Mouse (Mus musculus) kidney, postnatal 0 days (tissue): ENCODE measurements around the gene Tet3. TPM values are rescaled to one million over a fixed set of nuclear protein-coding genes. Genes with fewer than 3 reads are reported as not detected.
A peak's percentile ranks its signal among the peaks of the same experiment; 100 is the strongest.

ENCODE experiments used
- ATAC-seq: fragments of 200-750 bp; cut with Nextera tagmentation; replicated peaks from 2 replicates; pipeline ENCODE4 v1.8.0; 2017; ENCODE audit warnings: low read depth, moderate number of reproducible peaks, moderate TSS enrichment, moderate library complexity; ENCODE audit not compliant: low FRiP score
- DNase-seq: peaks from one replicate; pipeline ENCODE4 v3.0.0-alpha.2; 2016; ENCODE audit warnings: low spot score
- H3K27ac ChIP-seq: fragments of 300-500 bp; sonication (generic); 2 replicates; pipeline ENCODE4 v1.5.1; 2014; ENCODE audit warnings: mild to moderate bottlenecking
- H3K27me3 ChIP-seq: fragments of 300-500 bp; sonication (generic); 2 replicates; pipeline ENCODE4 v1.6.1; 2014; ENCODE audit warnings: low read length, mixed read lengths; ENCODE audit not compliant: insufficient read depth
- H3K36me3 ChIP-seq: fragments of 300-500 bp; sonication (generic); 2 replicates; pipeline ENCODE4 v1.6.1; 2014; ENCODE audit warnings: low read length, mixed read lengths; ENCODE audit not compliant: insufficient read depth
- H3K4me1 ChIP-seq: fragments of 300-500 bp; sonication (generic); replicated peaks from 2 replicates; pipeline ENCODE4 v1.6.1; 2014; ENCODE audit warnings: antibody characterized with exemption, low read length, mixed read lengths; ENCODE audit not compliant: insufficient read depth
- H3K4me2 ChIP-seq: fragments of 300-500 bp; sonication (generic); 2 replicates; pipeline ENCODE4 v1.6.1; 2014; ENCODE audit warnings: mild to moderate bottlenecking, low read length, moderate library complexity, mixed read lengths
- H3K4me3 ChIP-seq: fragments of 300-500 bp; sonication (generic); replicated peaks from 2 replicates; pipeline ENCODE4 v1.5.1; 2014; ENCODE audit warnings: low read depth, low read length
- H3K9ac ChIP-seq: fragments of 300-500 bp; sonication (generic); 2 replicates; pipeline ENCODE4 v1.6.1; 2014; ENCODE audit warnings: low read depth, low read length
- H3K9me3 ChIP-seq: fragments of 300-500 bp; sonication (generic); replicated peaks from 2 replicates; pipeline ENCODE4 v1.6.1; 2016; ENCODE audit warnings: low read length, inconsistent platforms, mixed read lengths
- CTCF ChIP-seq: IDR thresholded peaks from 2 replicates; pipeline ENCODE4 v1.5.1; 2016; ENCODE audit warnings: antibody characterized with exemption, low read depth, mild to moderate bottlenecking, moderate library complexity
- WGBS: fragments of 180-500 bp; shearing (Covaris S2); extraction: QIAGEN DNeasy Blood & Tissue Kit; methylation state at CpG from one replicate; pipeline ENCODE4 v1.1.7; 2014; 5-methylcytosine and 5-hydroxymethylcytosine counted together
- polyA plus RNA-seq: library from polyadenylated mRNA; unstranded; fragments of >200 nt; fragmentation: Nextera tagmentation; extraction: Ambion mirVana; gene quantifications from 2 replicates; pipeline ENCODE4 v1.2.1, GENCODE M21; 2015

Gene Tet3
- polyA plus RNA-seq, 1 experiment from 2014 or later = 32.3 TPM

DNA sequence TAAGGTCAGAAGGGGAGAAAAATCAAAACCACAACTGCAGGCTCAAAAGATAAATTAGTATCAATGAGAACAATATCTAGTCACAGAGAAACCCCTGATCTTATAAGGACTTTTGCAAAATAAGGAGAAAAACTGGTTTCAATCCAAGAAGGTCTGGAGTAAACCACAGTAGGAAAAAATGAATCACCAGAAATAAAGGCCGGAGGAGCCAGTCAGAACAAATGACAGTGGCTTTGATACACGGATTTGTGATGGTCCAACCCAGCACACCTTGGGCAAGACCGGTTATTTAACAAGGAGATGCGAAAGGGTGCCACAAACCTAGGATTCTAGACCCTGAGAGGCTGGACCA lies 34.9 kb downstream of the Tet3 start:
- H3K9me3 ChIP-seq = no peaks in the 10 kb centered on the region
- ATAC-seq = no peak
- peaks cover 20% of the 10 kb centered on the region for H3K4me1 ChIP-seq
- WGBS = 77% methylated on average over 4 of the region's 4 CpGs
- 0 out of 2 replicates have a peak overlapping the region, but pooled peaks have one; percentile 37 for H3K27ac ChIP-seq
- peaks cover 8% of the 10 kb centered on the region; the same call in 1 of the 2 replicates for H3K36me3 ChIP-seq
- DNase-seq = no peak
- TF ChIP-seq CTCF = no peak
- no peak overlapping the region for H3K4me3 ChIP-seq
- H3K4me2 ChIP-seq = no peak overlapping the region
- no peak overlapping the region for H3K9ac ChIP-seq
- H3K27me3 ChIP-seq = no peaks in the 10 kb centered on the region

DNA sequence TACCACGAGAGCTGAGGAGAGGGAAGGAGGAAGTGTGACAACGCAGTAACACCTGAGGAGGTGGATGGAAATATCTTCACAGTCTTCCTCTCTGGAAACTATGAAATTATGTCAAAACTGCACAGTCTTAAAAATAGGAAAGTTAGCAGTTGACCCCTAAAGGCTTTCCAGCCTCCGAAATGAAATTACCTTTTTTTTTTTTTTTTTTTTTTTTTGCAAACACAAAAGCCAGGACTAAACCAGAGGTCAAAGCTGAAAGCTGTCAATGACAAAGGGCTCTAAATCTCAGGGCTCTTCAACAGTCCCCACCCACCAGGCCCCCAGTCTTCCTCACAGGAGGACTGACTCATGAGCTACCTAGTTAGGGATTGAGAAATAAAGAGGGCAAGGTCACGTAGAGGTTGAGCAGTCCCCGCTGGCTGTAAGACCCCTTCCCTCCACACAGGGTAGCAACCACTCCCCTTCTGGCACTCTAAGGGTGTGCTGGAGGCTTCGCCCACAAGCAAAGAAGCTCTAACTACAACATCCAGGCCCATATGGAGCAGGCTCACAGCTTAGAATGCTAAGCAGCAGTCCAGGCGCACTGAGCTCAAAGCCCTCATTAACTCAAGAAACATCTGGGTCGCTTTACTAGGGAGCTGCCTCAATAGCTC lies 35.4 kb downstream of the Tet3 start:
- no peak for DNase-seq
- H3K27ac ChIP-seq = 0 out of 2 replicates have a peak overlapping the region, but pooled peaks have one; percentile 37

DNA sequence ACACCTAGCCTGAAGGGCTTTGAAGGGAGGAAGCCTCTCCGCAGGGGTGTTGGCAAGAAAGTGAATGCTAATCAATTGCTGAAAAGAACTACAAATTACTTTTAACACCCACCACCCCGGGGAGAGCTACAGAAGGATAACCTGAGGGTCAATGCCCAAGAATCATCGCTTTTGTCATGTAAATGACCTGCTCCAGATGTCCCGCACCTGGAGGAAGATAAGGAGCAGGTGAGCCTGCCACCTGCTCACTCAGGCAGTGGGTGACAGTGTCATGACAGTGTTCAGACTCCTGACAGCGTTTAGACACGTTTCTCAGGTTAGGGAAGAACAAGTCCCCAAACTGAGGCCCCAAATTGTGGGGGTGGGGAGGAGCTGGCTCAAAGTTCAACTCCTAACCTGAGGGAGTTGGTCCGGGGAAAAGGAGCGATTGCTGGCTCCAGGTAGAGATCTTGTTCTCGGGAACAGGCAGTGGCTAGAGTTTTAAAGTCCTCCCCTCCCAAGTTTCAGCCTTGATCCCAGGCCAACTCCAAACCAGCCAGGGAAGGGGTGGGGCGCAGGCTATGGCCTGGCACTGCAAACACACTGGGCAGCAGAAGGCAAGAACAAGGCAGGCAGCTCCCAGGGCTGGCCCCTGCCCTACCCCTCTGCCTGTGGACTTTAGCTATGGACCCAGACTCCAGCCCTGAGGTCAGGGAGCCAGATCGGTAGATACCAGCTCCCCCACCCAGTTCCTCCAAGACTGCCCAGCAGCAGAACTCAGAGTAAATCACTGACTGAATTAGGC lies 36.8 kb downstream of the Tet3 start:
- no peaks in the 10 kb centered on the region for H3K9me3 ChIP-seq
- H3K36me3 ChIP-seq = 0 out of 2 replicates have a peak, but pooled peaks cover 4% of the 10 kb centered on the region
- TF ChIP-seq CTCF = no peak
- peak overlapping the region; percentile 51 for H3K27ac ChIP-seq
- ATAC-seq (peak; percentile 87), DNase-seq (no peak)
- H3K9ac ChIP-seq = no peak overlapping the region
- H3K4me2 ChIP-seq = no peak overlapping the region
- H3K4me3 ChIP-seq = no peak overlapping the region
- H3K4me1 ChIP-seq = peaks cover 23% of the 10 kb centered on the region
- 33% methylated on average over 11 of the region's 11 CpGs for WGBS
- no peaks in the 10 kb centered on the region for H3K27me3 ChIP-seq

More for the DNA sequence above, 35.4 kb downstream of the Tet3 start:
- Histone ChIP-seq H3K4me2 (no peak overlapping the region), H3K27me3 (no peaks in the 10 kb centered on the region), H3K36me3 (peaks cover 8% of the 10 kb centered on the region; the same call in 1 of the 2 replicates), H3K4me1 (peaks cover 23% of the 10 kb centered on the region), H3K9me3 (no peaks in the 10 kb centered on the region), H3K4me3 (no peak overlapping the region), H3K9ac (no peak overlapping the region)
- TF ChIP-seq CTCF = no peak
- 60% methylated on average over 8 of the region's 8 CpGs for WGBS
- no peak for ATAC-seq

DNA sequence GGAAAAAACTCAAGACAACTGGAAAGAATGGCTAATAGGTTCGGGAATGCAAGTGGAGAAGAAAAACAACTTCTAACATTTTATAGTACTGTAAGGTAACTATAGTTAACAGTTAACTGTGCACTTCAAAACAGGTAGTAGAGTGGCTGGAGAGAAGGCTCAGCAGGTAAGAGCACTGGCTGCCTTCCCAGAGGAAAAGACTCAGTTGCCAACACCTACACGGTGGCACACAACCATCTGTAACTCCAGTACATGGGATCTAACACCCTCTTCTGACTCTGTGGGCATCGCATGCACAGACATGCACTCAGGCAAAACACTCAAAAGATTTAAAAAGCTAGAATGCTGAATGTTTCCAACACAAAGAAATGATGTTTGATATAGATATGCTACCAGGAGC lies 39.4 kb downstream of the Tet3 start:
- Histone ChIP-seq H3K9me3 (no peaks in the 10 kb centered on the region), H3K4me2 (no peak overlapping the region), H3K9ac (no peak overlapping the region), H3K27me3 (no peaks in the 10 kb centered on the region), H3K4me3 (no peak overlapping the region), H3K4me1 (peaks cover 36% of the 10 kb centered on the region), H3K27ac (no peak overlapping the region), H3K36me3 (no peaks in the 10 kb centered on the region)
- 75% methylated on average over 3 of the region's 3 CpGs for WGBS
- DNase-seq = no peak
- TF ChIP-seq CTCF = no peak
- no peak for ATAC-seq

DNA sequence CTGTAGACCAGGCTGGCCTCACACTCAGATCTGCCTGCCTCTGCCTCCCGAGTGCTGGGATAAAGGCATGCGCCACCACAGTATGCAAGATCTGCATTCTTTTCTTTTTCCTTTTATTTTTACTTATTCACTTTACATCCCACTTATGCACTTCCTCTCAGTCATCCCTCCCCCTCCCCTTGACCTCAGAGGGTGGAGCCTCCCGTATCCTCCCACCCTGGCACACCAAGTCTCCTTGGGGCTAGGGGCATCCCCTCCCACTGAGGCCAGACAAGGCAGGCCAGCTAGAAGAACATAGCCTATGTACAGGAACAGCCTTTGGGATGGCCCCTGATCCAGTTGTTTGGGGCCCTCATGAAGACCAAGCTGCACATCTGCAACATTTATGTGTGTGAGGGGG lies 41.4 kb downstream of the Tet3 start:
- Histone ChIP-seq H3K36me3 (no peaks in the 10 kb centered on the region), H3K27ac (peak overlapping the region; percentile 34; the same call in 1 of the 2 replicates), H3K27me3 (no peaks in the 10 kb centered on the region), H3K9ac (no peak overlapping the region), H3K4me2 (no peak overlapping the region), H3K9me3 (no peaks in the 10 kb centered on the region), H3K4me1 (peaks cover 36% of the 10 kb centered on the region), H3K4me3 (no peak overlapping the region)
- WGBS = 65% methylated on average over 3 of the region's 3 CpGs
- no peak for ATAC-seq
- TF ChIP-seq CTCF = no peak
- DNase-seq = no peak

DNA sequence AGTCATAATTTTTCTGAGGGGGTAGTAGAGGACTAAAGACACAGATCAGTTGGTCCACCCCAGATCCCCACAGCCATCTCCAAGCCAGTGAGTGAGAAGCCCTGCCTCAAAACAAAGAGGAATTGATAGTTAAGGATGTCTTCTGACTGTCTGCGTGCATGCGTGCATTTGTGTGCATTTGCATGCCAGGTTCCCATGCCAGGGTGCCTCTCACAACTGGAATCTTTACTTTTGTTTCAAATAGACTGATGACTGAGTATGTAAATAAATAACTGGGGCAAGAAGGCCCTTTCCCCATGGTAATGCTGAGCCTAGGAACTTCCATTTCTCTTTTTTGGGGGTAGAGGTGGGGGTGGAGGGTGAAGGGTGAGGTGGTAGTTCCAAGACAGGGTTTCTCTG lies 41.8 kb downstream of the Tet3 start:
- no peak for TF ChIP-seq CTCF
- WGBS = 80% methylated on average over 2 of the region's 2 CpGs
- Histone ChIP-seq H3K9ac (no peak overlapping the region), H3K27me3 (no peaks in the 10 kb centered on the region), H3K36me3 (no peaks in the 10 kb centered on the region), H3K4me3 (no peak overlapping the region), H3K9me3 (no peaks in the 10 kb centered on the region), H3K4me2 (no peak overlapping the region), H3K27ac (peak overlapping the region; percentile 67), H3K4me1 (peaks cover 36% of the 10 kb centered on the region)
- ATAC-seq (no peak), DNase-seq (no peak)
